Mouse (Mus musculus) cerebellum, adult 18-20 months (tissue): ENCODE results near the gene Oaz3.

Experiments used
- DNase-seq, 2 experiments: peaks; one replicate each; pipeline ENCODE4 v3.0.0; 2021

The Oaz3 gene

DNA sequence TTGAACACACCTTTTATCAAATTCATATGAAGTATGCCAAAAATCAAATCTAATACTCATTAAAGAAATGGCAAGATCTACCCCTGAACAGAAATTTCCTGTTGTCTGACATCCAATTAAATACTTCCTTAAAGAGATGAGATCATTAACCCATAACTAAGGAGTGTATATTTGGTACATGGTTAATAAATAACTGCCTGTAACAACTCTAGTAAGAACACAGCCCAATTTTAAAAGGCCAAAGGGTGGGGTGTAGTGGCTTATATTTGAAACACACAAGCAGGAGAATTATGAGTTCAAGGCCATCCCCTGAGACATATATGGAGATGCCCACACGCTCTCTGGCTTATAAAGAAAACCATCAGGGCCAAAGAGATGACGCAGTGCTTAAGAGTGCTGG is 5.7 kb upstream of the Oaz3 start:
- DNase-seq: no peak

GRCm38 (mm10) chr3:94442951-94443596 is 641 bp downstream of the Oaz3 start, which contains the start of gene Mrpl9:
Mrpl9 (plus strand) TSS chr3:94443318.
- DNase-seq: peak; percentile 92 to 98

DNA sequence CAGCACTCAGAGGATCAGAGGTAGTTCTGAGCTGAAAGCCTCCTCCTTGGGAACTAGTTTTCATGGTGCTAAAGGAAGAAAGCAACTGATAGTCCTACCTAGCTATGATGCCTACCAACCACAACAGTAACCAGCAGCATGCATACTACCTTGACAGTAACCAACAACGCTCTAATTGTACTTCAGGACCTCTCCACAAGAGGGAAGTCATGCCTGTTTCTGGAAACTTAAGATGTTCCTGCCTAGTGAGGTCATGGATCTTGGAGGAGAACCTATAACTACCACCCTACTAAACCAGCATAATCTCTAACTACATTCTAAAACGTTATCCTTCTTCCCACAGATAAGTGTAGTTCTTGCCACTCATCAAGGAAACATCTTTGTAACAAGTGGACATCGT is 2.5 kb downstream of the Oaz3 start:
- no peak for DNase-seq

- DNase-seq: no peak
Measured at GRCm38 (mm10) chr3:94436420-94436819, 7.3 kb downstream of the Oaz3 start.

- no peak for DNase-seq
Measured at GRCm38 (mm10) chr3:94434305-94434704, 9.4 kb downstream of the Oaz3 start.

DNA sequence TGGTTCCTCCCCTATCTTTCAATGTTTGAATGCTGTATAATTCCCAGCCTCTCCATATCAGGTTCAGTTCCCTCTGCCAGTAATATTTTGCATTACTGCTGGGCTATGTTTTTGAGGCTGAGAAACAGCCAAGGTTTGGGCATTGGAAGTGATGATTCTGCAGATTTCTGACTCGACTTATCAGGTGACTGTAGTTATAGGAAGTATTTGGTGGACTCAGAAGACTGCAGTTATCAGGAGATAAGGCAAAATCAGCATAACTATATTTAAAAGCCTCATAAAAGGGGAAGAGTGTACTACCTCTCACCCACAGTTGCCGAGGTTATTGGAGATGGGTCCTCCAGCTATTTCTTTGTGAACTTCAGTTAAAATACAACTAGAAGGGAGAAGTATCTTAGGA is 12.7 kb downstream of the Oaz3 start:
- no peak for DNase-seq

- DNase-seq: peak; percentile 96 to 99
Measured at GRCm38 (mm10) chr3:94413031-94413679, 30.6 kb downstream of the Oaz3 start, which contains the start of gene Tdrkh. Tdrkh (plus strand) TSS chr3:94413273.

GRCm38 (mm10) chr3:94412530-94412929 is 31.2 kb downstream of the Oaz3 start:
- no peak for DNase-seq

DNA sequence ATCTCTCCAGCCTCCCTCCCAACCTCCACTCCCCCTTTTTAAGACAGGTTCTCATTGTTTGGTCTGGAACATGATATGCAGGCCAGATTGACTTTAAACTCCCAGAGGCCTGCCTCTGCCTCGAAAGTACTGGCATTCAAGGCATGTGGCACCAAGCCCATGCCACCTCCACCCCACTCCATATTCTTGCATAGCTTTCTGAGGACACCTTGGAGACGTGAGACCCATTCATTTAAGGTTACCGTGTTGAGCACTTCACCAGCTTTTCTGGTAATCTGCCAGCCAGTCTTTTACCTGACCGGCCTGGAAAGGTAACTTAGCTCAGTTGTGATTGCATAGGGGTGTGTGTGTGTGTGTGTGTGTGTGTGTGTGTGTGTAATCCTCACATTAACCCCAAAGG is 38.2 kb downstream of the Oaz3 start:
- DNase-seq: no peak

GRCm38 (mm10) chr3:94404366-94405054 is 39.2 kb downstream of the Oaz3 start:
- no peak for DNase-seq

DNA sequence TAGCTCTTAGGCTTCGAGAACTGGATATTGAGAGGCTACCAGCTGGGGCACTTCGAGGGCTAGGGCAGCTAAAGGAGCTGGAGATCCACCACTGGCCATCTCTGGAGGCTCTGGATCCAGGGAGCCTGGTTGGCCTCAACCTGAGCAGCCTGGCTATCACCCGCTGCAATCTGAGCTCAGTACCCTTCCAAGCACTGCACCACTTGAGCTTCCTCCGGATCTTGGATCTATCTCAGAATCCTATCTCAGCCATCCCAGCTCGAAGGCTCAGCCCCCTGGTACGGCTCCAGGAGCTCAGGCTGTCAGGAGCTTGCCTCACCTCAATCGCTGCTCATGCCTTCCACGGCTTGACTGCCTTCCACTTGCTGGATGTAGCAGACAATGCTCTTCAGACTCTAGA is 41.3 kb downstream of the Oaz3 start:
- DNase-seq: no peak

- DNase-seq: no peak
Measured at GRCm38 (mm10) chr3:94399663-94400310, 43.9 kb downstream of the Oaz3 start.

DNA sequence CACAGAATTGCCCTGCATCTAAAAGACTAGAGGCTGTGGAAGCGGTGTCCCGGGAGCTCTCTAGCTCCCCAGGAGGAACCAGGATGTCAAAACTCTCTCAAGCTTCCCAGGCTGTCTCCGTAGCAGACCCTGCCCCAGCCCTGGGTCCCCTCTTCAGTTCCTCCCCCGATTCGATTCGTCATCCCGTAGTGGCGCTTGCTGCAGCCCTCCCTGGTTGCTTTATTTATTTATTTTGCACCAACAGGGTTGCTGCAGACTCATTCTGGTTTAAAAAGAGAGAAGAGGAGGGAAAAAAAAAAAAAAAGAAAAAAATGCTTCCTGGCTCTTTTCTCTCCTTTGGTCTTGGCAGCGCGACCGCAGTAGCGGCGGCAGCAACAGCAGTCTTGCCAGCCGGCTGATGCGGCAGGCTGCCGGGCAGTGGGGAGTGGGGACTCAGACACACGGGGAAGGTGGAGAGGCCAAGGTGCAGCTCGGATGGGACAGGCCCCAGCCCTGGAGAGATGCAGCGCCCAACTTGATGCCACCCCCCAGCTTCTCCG is 44.7 kb downstream of the Oaz3 start:
- DNase-seq: peak; percentile 36 to 46

- DNase-seq: no peak
Measured at GRCm38 (mm10) chr3:94398217-94398616, 45.5 kb downstream of the Oaz3 start, which contains the start of gene Lingo4. Lingo4 (plus strand) TSS chr3:94398517.

GRCm38 (mm10) chr3:94396851-94397250 is 46.9 kb downstream of the Oaz3 start:
- no peak for DNase-seq

- DNase-seq: no peak
Measured at GRCm38 (mm10) chr3:94396336-94396735, 47.4 kb downstream of the Oaz3 start.

- DNase-seq: no peak
Measured at GRCm38 (mm10) chr3:94393049-94393448, 50.7 kb downstream of the Oaz3 start.

- no peak for DNase-seq
Measured at GRCm38 (mm10) chr3:94392128-94392527, 51.6 kb downstream of the Oaz3 start.

GRCm38 (mm10) chr3:94391001-94391400 is 52.7 kb downstream of the Oaz3 start:
- no peak for DNase-seq

DNA sequence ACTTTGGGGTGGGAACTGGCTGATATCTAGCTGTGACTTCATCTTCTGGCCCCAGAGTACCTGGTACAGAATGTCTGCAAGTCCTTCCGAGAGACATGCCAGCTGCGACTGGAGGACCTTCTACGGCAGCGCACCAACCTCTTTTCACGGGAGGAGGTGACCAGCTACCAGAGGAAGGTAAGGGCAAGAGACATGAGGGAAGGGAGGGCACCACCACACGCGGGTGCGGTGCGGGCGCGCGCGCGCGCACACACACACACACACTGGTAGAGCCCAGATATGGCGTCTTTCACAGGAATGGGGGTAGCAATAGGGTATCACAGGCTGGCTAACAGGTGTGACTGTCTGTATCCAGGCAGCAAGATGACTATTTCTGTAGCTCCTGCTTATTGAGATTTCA is 54.3 kb downstream of the Oaz3 start:
- no peak for DNase-seq

- DNase-seq: no peak
Measured at GRCm38 (mm10) chr3:94388047-94388446, 55.7 kb downstream of the Oaz3 start.

DNA sequence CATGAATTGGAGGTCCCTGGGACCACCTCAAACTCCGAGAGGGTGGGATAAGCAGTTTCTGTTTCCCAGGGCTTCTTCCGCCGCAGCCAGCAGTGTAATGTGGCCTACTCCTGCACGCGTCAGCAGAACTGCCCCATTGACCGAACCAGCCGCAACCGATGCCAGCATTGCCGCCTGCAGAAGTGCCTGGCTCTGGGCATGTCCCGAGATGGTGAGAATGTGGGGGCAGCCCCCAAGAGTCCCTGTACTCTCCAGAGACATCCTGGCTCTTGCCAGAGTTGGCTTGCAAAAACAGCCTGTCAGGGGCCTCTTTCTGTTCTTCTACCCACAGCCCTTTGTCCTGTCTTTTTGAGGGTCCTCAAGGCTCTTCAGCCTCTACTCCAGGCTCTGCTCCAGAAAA is 56.3 kb downstream of the Oaz3 start:
- no peak for DNase-seq

DNA sequence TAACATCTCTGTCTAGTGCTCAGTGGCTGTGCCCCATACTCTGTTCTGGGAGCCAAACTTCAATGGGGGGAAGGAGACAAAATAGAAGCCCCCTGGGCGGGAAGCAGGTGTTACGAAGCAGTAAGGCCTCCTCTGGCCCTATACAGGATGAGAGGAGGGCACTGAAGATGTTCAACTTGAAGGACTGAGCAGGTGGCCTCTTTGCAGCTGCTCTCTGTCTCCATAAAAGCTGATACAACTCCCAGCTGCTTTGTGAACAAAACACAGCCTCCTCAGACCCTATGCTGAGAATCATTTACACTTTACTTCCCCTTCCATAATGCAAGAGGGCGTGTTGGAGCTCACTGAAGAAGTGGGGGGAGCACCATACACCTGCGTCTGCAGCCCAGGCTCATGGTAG is 57.0 kb downstream of the Oaz3 start:
- no peak for DNase-seq
